14 mouse cellular contexts compared by ENCODE assay signal in the genomic region with DNA sequence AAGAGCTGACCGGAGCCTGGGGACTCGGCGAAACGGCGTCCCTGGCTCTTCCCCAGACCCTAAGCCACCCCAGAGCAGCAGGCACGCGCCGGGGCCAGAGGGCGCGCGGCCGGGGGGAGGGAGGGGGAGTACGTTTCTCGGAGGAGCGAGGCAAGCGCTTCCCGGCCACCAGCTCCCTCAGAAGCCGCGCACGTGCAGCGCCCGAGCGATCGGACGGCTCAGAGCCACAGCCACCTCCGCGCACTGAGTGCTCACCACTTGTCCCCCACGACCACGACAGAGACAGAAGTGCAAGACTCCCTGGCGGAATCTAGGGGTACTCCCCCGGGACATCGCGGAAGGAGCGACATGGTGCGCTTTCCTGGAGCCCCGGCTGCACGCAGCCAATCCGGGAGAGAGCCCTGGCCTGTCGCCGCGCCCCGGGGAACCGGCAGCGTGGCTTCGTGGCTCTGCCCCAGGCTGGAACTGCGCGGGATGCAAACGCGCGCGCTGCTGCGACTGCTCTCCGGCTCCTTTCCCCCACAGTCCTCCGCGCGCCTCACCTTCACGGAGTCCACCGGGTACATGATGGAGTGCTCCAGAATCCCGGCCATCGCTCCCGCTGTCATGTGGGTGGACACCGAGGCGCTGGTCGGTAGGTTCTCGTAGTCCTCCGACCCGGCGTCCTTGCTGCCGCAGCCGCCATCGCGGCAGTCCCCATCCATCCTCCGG. TPM values are rescaled to one million over a fixed set of nuclear protein-coding genes. Genes with fewer than 3 reads are reported as not detected.
A peak's percentile ranks its signal among the peaks of the same experiment; 100 is the strongest.
DNase-seq lines count a peak whose midpoint lies in the region; ATAC-seq and TF ChIP-seq lines count a peak whose summit lies in the region.
"Not testable (repeated sequence)": the region's sequence is repeated elsewhere in the genome, so short reads cannot be mapped to it uniquely, and the experiment has no call there.
"Had no signal": no experiment of that assay in that cellular context is flagged by ENCODE, and none has a peak within 500 bp of the region (broad histone marks: within the 10 kb centered on the region; RNA-seq: fewer than 3 reads in every experiment).

No protein-coding gene starts in this region.

- not testable (repeated sequence) for TF ChIP-seq POLR2A in limb, embryonic 14.5 days (IDR thresholded peaks at IDR 0.05; ENCODE audit: borderline replicate concordance, extremely low read depth, insufficient read depth, insufficient read length)

- not testable (repeated sequence) for H3K4me3 ChIP-seq in embryonic facial prominence, embryonic 11.5 days (ENCODE audit: low read depth, low read length); forebrain, embryonic 16.5 days (replicated peaks; ENCODE audit: low read length); heart, postnatal 0 days (ENCODE audit: low read depth, low read length); intestine, embryonic 15.5 days (replicated peaks); limb, embryonic 14.5 days (replicated peaks; ENCODE audit: low read length); neural tube, embryonic 12.5 days

- ATAC-seq in embryonic facial prominence, embryonic 11.5 days (replicated peaks; ENCODE audit: insufficient number of reproducible peaks, low FRiP score, low TSS enrichment, low read depth) = peak; percentile 73; the same call in 1 of the 2 replicates
- peak; percentile 66 for ATAC-seq in forebrain, embryonic 16.5 days
- peak; percentile 57 for ATAC-seq in heart, postnatal 0 days (ENCODE audit: insufficient read depth, low read depth)
- peak; percentile 57 for ATAC-seq in intestine, embryonic 15.5 days
- ATAC-seq in limb, embryonic 14.5 days (ENCODE audit: low FRiP score, low read depth) = peak; percentile 49; the same call in 1 of the 2 replicates
- peak; percentile 27 for ATAC-seq in megakaryocyte progenitor cell, adult 5-6 weeks (replicated peaks; ENCODE audit: poor library complexity)
- ATAC-seq in neural tube, embryonic 12.5 days (ENCODE audit: low FRiP score, low read depth) = peak; percentile 84

- H3K4me2 ChIP-seq in embryonic facial prominence, embryonic 11.5 days (ENCODE audit: low read depth, low read length); forebrain, embryonic 16.5 days (ENCODE audit: low read length); heart, postnatal 0 days (ENCODE audit: low read depth, low read length); intestine, embryonic 15.5 days (replicated peaks); limb, embryonic 14.5 days (replicated peaks; ENCODE audit: low read depth, low read length, severe bottlenecking); neural tube, embryonic 12.5 days (replicated peaks): not testable (repeated sequence)

- H3K4me1 ChIP-seq in embryonic facial prominence, embryonic 11.5 days (ENCODE audit: control insufficient read depth, insufficient read depth, low read length); forebrain, embryonic 16.5 days (replicated peaks; ENCODE audit: control insufficient read depth, insufficient read depth, low read length); heart, postnatal 0 days (ENCODE audit: control insufficient read depth, insufficient read depth); intestine, embryonic 15.5 days (replicated peaks); limb, embryonic 14.5 days (ENCODE audit: control insufficient read depth, insufficient read depth, low read length); neural tube, embryonic 12.5 days: not testable (repeated sequence)

- DNase-seq in embryonic facial prominence, embryonic 11.5 days (ENCODE audit: low spot score); heart, postnatal 0 days (ENCODE audit: low spot score); limb, embryonic 14.5 days (ENCODE audit: low spot score): not testable (repeated sequence)

- TF ChIP-seq EP300 in heart, postnatal 0 days (IDR thresholded peaks at IDR 0.05; ENCODE audit: low read depth) = not testable (repeated sequence)

- WGBS in embryonic facial prominence, embryonic 11.5 days = no CpG with 5 or more reads among the region's 73 CpGs
- WGBS in forebrain, embryonic 16.5 days = no CpG with 5 or more reads among the region's 73 CpGs
- WGBS in heart, postnatal 0 days = no CpG with 5 or more reads among the region's 73 CpGs
- no CpG with 5 or more reads among the region's 73 CpGs for WGBS in intestine, embryonic 15.5 days
- WGBS in limb, embryonic 14.5 days = no CpG with 5 or more reads among the region's 73 CpGs
- WGBS in neural tube, embryonic 12.5 days = no CpG with 5 or more reads among the region's 73 CpGs

- not testable (repeated sequence) for H3K36me3 ChIP-seq in embryonic facial prominence, embryonic 11.5 days (replicated peaks; ENCODE audit: control insufficient read depth, insufficient read depth, low read depth, low read length); forebrain, embryonic 16.5 days (ENCODE audit: control insufficient read depth, insufficient read depth); heart, postnatal 0 days (replicated peaks; ENCODE audit: control insufficient read depth, insufficient read depth, low read length); intestine, embryonic 15.5 days; limb, embryonic 14.5 days (ENCODE audit: control insufficient read depth, insufficient read depth, low read length); neural tube, embryonic 12.5 days

- not testable (repeated sequence) for TF ChIP-seq CTCF in heart, postnatal 0 days (IDR thresholded peaks at IDR 0.05; ENCODE audit: low read depth)

- not testable (repeated sequence) for H3K9me3 ChIP-seq in embryonic facial prominence, embryonic 11.5 days (replicated peaks; ENCODE audit: control insufficient read depth, low read length); forebrain, embryonic 16.5 days (ENCODE audit: control insufficient read depth, low read length); heart, postnatal 0 days (replicated peaks; ENCODE audit: control insufficient read depth, low read length); intestine, embryonic 15.5 days; limb, embryonic 14.5 days (ENCODE audit: control insufficient read depth, low read length); neural tube, embryonic 12.5 days

- H3K9ac ChIP-seq in embryonic facial prominence, embryonic 11.5 days (replicated peaks; ENCODE audit: low read length); forebrain, embryonic 16.5 days (replicated peaks; ENCODE audit: low read depth, low read length); heart, postnatal 0 days (replicated peaks; ENCODE audit: low read depth, low read length); intestine, embryonic 15.5 days; limb, embryonic 14.5 days (ENCODE audit: low read depth, low read length, severe bottlenecking); neural tube, embryonic 12.5 days: not testable (repeated sequence)

- H3K27ac ChIP-seq in embryonic facial prominence, embryonic 11.5 days (replicated peaks; ENCODE audit: low read depth, low read length); forebrain, embryonic 16.5 days (ENCODE audit: low read length); heart, postnatal 0 days (ENCODE audit: low read depth); intestine, embryonic 15.5 days; limb, embryonic 14.5 days (replicated peaks; ENCODE audit: low read depth, low read length); neural tube, embryonic 12.5 days: not testable (repeated sequence)

- H3K27me3 ChIP-seq in embryonic facial prominence, embryonic 11.5 days (ENCODE audit: control insufficient read depth, insufficient read depth, low read length); forebrain, embryonic 16.5 days (replicated peaks; ENCODE audit: control insufficient read depth, insufficient read depth, low read length); heart, postnatal 0 days (ENCODE audit: control insufficient read depth, insufficient read depth, low read length); intestine, embryonic 15.5 days (replicated peaks); limb, embryonic 14.5 days (ENCODE audit: control insufficient read depth, insufficient read depth, low read length); neural tube, embryonic 12.5 days (replicated peaks): not testable (repeated sequence)

RNA-seq across cellular contexts. Expression of a gene that starts 0.6 kb away (rescaled TPM):
- polyA plus RNA-seq in embryonic facial prominence, embryonic 11.5 days (2014; fragmentation: Nextera tagmentation; extraction: Ambion mirVana) = not detected in 2 replicates
- 0.09 TPM in 1 of 2 replicates, not detected in the other for polyA plus RNA-seq in forebrain, embryonic 16.5 days (2015; fragmentation: Nextera tagmentation; extraction: Ambion mirVana)
- not detected in 2 replicates for total RNA-seq in heart, postnatal 0 days (2014; rRNA removed; ENCODE audit: low replicate concordance)
- not detected in 2 replicates for polyA plus RNA-seq in heart, postnatal 0 days (2015; fragmentation: Nextera tagmentation; extraction: Ambion mirVana)
- polyA plus RNA-seq in intestine, embryonic 15.5 days (2015; fragmentation: Nextera tagmentation; extraction: Ambion mirVana) = not detected in 2 replicates
- polyA plus RNA-seq in limb, embryonic 14.5 days (2012; rRNA removed) = 0.04 TPM in 1 of 2 replicates, not detected in the other
- polyA plus RNA-seq in limb, embryonic 14.5 days (2014; fragmentation: Nextera tagmentation; extraction: Ambion mirVana) = not detected in 2 replicates
- 5.6 and 7.4 TPM in 2 replicates for total RNA-seq in megakaryocyte progenitor cell, adult 5-6 weeks (2015)
- 8.0 and 11.4 TPM in 2 replicates for total RNA-seq in megakaryocyte progenitor cell, adult 5-6 weeks (2017)
- not detected in 2 replicates for polyA plus RNA-seq in neural tube, embryonic 12.5 days (2016; fragmentation: Nextera tagmentation; extraction: Ambion mirVana)
- polyA plus RNA-seq: C2C12; forebrain, embryonic 10.5 days; lung, embryonic 14.5 days; midbrain, embryonic 10.5 days had no signal

RNA-seq across cellular contexts. Expression of a gene that starts 9.8 kb away (rescaled TPM):
- not detected in 2 replicates for polyA plus RNA-seq in embryonic facial prominence, embryonic 11.5 days (2014; fragmentation: Nextera tagmentation; extraction: Ambion mirVana)
- polyA plus RNA-seq in forebrain, embryonic 16.5 days (2015; fragmentation: Nextera tagmentation; extraction: Ambion mirVana) = not detected in 2 replicates
- not detected in 2 replicates for total RNA-seq in heart, postnatal 0 days (2014; rRNA removed; ENCODE audit: low replicate concordance)
- polyA plus RNA-seq in heart, postnatal 0 days (2015; fragmentation: Nextera tagmentation; extraction: Ambion mirVana) = 0.04 TPM in 1 of 2 replicates, not detected in the other
- polyA plus RNA-seq in intestine, embryonic 15.5 days (2015; fragmentation: Nextera tagmentation; extraction: Ambion mirVana) = not detected in 2 replicates
- not detected in 2 replicates for polyA plus RNA-seq in limb, embryonic 14.5 days (2012; rRNA removed)
- polyA plus RNA-seq in limb, embryonic 14.5 days (2014; fragmentation: Nextera tagmentation; extraction: Ambion mirVana) = not detected in 2 replicates
- total RNA-seq in megakaryocyte progenitor cell, adult 5-6 weeks (2015) = not detected in 2 replicates
- not detected in 2 replicates for total RNA-seq in megakaryocyte progenitor cell, adult 5-6 weeks (2017)
- polyA plus RNA-seq in neural tube, embryonic 12.5 days (2016; fragmentation: Nextera tagmentation; extraction: Ambion mirVana) = not detected in 2 replicates
- total RNA-seq: adrenal gland, postnatal 14 days; G1E; left cerebral cortex, postnatal 36 days had no signal
- polyA plus RNA-seq: C2C12; forebrain, embryonic 10.5 days; G1E; lung, embryonic 14.5 days; midbrain, embryonic 10.5 days had no signal

RNA-seq across cellular contexts. Expression of a gene that starts 52.6 kb away (rescaled TPM):
- 8.6 and 10.8 TPM in 2 replicates for polyA plus RNA-seq in embryonic facial prominence, embryonic 11.5 days (2014; fragmentation: Nextera tagmentation; extraction: Ambion mirVana)
- polyA plus RNA-seq in forebrain, embryonic 16.5 days (2015; fragmentation: Nextera tagmentation; extraction: Ambion mirVana) = 9.9 and 11.6 TPM in 2 replicates
- total RNA-seq in heart, postnatal 0 days (2014; rRNA removed; ENCODE audit: low replicate concordance) = 19.8 and 30.4 TPM in 2 replicates
- polyA plus RNA-seq in heart, postnatal 0 days (2015; fragmentation: Nextera tagmentation; extraction: Ambion mirVana) = 17.2 and 17.7 TPM in 2 replicates
- 15.5 and 17.0 TPM in 2 replicates for polyA plus RNA-seq in intestine, embryonic 15.5 days (2015; fragmentation: Nextera tagmentation; extraction: Ambion mirVana)
- 17.7 and 22.2 TPM in 2 replicates for polyA plus RNA-seq in limb, embryonic 14.5 days (2012; rRNA removed)
- 18.7 and 19.0 TPM in 2 replicates for polyA plus RNA-seq in limb, embryonic 14.5 days (2014; fragmentation: Nextera tagmentation; extraction: Ambion mirVana)
- total RNA-seq in megakaryocyte progenitor cell, adult 5-6 weeks (2015) = 6.3 and 9.7 TPM in 2 replicates
- 8.6 and 10.2 TPM in 2 replicates for total RNA-seq in megakaryocyte progenitor cell, adult 5-6 weeks (2017)
- 12.6 and 13.1 TPM in 2 replicates for polyA plus RNA-seq in neural tube, embryonic 12.5 days (2016; fragmentation: Nextera tagmentation; extraction: Ambion mirVana)

Comparison
In these comparisons a context has a peak if more than half of its experiments do, and no peak if none do; other contexts are left out.
1. ATAC-seq: peak in every context shown above with its lines; median percentile 84 in neural tube, embryonic 12.5 days; 73 in embryonic facial prominence, embryonic 11.5 days; 66 in forebrain, embryonic 16.5 days; 57 in heart, postnatal 0 days; 57 in intestine, embryonic 15.5 days; 49 in limb, embryonic 14.5 days; 27 in megakaryocyte progenitor cell, adult 5-6 weeks.